Mouse (Mus musculus) frontal cortex, adult (tissue): Measurements from ENCODE around the gene Inpp1.

Experiments used
- ATAC-seq: cut with Nextera tagmentation; 2 replicates; pipeline ENCODE4 v1.9.2; 2017; ENCODE audit warnings: mild to moderate bottlenecking, moderate library complexity, mixed read lengths; ENCODE audit not compliant: low TSS enrichment

The Inpp1 gene

DNA sequence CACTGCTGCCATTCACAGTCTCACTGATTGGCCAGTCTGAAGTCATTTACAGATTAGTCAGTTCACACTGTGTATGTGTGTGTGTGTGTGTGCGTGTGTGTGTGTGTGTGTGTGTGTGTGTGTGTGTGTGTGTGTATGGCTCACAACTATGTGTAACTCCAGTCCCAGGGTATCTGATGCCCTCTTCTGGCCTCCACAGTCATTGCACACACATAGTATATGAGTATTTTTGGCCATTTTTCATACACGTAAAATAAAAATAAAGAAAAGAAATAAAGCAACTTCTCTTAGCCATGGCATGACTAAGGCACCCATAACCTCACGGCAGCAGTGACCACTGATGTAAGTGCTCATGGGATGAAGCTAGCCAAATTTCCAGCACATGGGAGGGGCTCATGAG lies 23.8 kb downstream of the Inpp1 start:
- ATAC-seq, result no peak

DNA sequence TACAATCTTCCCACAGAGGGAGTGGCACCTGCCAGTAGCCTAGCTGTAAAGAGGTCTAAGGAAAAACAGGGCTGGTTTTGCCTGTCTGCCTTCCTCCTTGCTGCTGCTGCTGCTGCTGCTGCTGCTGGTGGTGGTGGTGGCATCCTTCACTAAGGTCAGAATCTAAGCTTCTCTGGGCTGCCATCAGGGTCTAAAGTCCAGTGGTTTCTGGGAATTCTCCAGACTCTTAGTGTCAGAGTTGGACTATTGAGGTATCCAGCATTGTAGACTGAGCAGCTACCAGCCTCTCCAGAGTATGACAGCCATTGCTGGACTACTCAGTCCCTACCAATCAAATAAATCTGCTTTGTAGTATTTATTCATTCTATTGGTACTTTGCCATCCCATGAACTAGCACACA lies 24.8 kb downstream of the Inpp1 start:
- no peak for ATAC-seq

DNA sequence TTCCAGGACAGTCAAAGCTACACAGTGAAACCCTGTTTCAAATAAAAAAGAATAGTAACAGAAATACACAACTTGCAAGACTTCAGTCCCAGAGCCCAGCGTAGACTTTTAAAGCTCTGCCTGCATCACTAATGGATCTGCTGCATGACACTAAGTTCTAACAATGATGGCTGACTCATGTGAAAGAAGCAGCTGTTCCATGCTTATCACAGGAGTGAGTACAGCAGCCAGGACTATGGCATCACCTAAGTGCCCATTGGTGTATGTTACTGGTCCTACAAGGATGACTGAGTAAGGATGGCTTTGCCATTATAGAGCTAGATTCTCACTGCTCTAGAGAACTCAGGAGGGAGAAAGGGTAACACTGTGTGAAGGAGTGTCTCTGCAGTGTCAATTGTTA lies 30.2 kb downstream of the Inpp1 start:
- ATAC-seq, result no peak

DNA sequence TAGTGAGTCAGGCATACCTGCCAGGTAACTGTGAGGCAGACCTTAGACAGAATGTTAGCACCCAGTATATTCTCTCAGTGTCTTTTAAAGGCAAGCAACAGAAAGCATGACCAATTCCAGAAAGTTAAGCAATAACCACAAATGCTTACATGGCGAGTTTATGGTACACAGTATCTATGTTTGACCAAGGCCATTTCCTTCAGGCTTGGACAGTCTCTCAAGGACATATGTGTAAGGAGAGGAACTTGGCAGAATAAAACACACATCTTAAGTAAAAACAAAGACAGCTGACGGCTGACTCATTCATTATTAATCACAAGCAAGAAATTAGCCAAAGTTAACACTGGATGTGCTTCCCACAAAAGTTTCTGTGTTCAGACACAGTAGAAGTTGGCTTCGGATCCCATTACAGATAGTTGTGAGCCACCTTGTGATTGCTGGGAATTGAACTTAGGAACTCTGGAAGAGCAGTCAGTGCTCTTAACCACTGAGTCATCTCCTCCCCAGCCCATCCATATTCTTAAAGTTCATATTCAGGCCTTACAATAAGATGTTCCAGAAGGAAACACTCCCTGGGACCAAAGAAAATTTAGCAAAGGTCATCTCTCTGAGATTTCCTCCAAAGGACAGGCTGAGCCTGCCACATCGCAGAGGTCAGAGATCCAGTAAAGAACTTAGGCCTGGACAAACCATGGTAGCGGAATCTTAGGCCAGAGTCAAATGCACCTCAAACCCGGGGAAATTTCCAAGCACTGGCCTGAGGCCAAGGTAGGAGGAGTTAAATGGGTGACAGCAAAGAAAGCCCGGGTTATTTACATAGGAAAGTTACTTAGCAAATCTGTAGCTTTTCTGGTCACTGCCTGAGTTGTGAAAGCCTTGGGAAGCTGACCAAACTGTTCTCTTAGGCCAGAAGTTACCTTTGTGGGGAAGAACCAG lies 52.0 kb downstream of the Inpp1 start:
- ATAC-seq, result no peak

DNA sequence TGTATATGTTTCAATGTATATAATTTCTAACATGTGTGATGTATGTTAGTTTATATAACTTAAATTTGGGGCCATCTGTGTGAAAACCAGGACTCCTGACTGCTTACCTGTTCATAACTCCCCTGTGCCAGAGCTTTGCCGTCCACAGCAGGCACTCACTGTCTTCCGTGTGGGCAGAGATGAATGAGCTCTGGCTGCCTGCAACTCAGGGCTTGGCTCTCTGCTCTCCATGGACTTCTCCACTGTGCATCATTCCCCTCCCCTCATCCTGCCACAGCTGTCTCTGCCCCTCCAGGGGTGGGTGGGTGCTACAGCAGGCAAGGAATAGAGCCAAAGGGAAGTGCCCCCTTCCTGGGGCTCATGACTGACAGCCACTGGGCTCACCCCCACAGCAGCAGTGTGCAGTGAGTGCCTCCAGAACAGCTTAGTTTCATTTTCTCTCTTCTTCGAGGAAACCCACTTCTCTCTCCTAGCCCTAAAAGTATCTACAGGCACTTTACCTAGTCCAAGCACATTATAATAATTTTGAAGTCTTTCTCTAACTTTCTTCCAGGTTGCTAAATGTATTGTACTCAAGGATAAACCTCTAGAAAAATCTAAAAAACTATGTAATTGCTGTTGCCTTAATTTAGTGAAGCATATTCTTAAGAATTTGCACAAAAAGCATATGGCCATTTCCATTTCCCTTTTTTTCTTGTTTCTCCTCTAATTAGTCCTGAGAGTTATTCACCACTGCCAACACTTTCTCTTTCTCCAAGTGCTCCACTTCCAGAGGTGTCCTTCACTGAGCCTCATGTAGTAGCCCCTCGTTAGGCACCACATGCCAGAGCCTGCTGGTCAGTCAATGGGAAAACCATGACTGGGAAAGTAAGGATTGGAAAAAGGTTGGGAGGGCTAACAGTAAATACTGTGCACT lies 53.3 kb downstream of the Inpp1 start:
- peak; percentile 98 for ATAC-seq

DNA sequence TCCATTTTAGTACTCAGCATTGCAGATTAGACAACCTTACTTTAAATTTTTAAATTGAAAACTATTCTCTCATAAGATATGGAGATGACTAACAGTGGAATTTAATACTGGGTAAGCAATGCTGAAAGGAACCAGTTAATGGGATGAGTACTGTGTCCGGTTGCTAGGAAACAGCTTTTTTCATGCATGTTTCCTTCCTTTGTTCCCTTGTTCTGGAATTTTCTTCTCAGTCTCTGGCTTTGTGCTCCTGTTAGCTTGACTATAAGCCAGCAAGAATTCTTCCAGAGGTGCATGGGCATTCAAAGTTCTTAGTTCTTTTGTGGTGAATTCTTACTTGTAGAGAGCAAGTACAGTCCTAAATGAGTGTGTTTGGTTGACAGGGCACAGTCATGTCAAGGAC lies 59.3 kb downstream of the Inpp1 start:
- no peak for ATAC-seq

DNA sequence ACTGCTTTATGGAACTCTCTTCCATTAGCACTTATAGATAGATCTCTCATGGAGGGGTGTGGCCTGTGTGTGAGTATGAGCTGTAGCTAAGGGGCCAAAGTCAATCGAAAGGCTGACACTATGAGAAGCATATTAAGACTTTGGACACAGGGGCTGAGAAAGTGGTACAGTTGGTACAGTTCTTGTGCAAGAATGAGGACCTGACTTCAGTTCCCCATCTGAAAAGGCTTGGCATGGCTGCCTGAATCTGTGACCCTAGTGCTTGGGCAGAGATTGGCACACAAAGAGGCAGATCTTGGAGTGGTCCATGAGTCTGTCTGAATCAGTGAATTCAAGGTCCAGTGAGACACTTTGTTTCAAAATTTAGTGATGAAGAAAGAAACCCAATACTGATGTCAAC lies 63.2 kb downstream of the Inpp1 start:
- ATAC-seq, result no peak

DNA sequence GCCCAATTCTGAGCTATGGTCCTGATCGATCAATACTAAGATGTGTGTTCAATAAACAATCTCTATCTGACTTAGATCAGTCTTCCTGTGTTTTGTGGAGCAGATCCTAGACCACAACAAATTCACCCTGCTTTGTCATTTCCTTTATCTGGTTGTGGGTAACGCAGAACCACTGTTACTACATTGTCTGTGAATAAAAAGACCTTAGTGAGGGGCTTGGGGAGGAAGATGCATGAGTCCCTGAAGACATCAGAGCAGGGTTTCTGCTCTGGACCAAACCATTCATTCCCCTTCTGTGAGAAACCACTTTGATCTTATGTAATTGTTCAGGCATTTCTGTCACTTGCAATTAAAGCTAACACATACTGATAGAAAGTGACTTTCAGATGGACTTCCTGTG lies 63.7 kb downstream of the Inpp1 start:
- ATAC-seq, result no peak

DNA sequence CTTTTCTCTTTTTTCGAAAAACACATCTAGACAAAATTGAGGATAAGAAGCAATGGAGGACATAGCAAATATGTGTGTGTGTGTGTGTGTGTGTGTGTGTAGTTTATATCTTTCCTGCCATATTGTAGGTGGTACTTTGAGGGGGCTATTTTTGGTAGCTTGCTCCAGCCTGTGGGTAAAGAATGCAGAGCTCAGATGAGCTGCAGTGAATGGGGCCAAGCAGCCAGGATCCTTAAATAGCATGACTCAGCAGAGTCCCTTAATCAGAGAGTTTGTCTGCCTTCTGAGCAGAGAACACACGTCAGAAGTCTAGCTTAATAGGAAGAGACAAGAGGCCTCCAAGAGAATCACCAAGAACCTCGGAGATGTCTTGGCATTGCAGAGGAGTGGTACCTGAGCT lies 64.8 kb downstream of the Inpp1 start:
- ATAC-seq, result peak; percentile 98

DNA sequence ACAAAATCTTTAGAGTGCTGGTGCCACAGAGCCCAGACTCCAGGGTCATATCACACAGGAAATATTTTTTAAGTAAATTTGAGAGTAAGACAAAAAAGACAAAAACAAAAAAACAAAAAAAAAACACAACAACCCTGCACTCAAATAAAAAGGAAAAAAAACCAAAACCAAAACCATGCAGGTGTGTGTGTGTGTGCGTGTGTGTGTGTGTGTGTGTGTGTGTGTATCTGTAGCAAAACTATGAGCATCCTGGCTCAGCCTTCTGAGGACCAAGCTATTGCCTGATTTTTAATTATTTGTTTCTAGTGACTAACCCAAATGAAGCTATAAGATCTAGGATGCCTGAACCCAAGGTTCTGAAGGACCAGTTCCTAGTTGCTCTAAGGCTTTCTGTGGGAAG lies 65.9 kb downstream of the Inpp1 start:
- no peak for ATAC-seq

DNA sequence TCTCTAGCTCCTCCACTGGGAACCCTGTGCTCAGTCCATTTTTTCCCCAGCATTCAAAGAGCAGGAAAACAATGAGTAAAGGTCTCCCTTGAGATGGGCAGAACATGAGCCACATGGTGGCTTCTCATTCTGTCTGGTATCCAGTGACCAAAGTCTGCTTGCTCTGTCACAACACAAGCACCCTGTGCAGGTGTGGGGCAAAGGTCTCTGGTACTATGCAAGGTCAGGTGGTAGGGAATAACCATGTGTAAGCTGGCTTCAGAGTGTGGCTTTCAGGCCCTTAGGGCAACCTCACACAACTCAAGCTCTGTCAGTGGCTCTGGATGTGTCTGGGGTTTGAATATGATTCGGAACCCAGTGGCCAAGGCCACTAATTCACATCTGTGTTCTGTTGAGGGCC lies 67.5 kb downstream of the Inpp1 start:
- no peak for ATAC-seq

DNA sequence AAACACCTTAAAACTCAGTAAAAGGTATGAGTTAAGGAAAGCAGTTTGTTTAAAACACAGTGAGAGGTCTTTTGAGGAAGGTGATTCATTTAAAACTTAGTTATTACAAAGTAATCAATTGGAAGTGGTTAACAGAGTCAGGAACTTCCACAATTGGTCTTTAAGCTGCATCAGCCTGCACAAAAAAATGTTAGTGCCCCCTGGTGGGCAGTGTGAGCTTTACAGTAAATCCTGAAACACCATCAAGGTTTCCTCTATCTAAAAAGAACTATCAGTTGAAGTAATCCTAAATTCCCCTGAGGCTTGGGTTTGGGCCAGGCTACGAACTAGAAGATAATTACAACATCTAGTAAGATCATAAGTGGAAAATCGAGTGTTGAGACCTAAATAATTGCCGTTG lies 69.2 kb downstream of the Inpp1 start:
- peak; percentile 69; the same call in 1 of the 2 replicates for ATAC-seq

DNA sequence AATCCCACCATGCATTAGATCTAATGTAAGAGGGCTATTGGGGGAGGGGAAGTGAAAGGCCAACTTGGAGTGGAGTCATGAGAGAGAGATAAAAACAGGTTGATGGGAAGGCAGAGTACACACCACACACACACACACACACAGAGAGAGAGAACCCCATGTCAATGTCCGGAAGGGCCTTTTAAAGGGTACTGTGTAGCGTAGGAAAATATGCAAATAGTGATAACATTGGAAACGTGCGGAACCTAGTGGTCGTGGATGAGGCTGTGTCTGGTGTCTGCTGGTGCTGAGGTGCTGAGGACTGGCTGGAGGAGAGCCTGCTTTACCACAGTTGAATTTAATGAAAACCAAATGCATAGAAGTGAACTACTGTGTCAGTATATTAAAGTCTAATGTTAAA lies 74.9 kb downstream of the Inpp1 start:
- ATAC-seq, result no peak
